Mouse (Mus musculus) ES-E14 (cell line): ENCODE results near the gene Usp7.

Experiments
- CHD2 ChIP-seq: IDR thresholded peaks from 2 replicates; pipeline ENCODE4 v1.6.1; 2014; ENCODE audit warnings: mild to moderate bottlenecking, low read depth, low read length, inconsistent platforms
- HCFC1 ChIP-seq: IDR thresholded peaks from 2 replicates; pipeline ENCODE4 v1.6.1; 2012; ENCODE audit warnings: low read length, inconsistent platforms, borderline replicate concordance; ENCODE audit not compliant: insufficient read depth
- MAFK ChIP-seq: IDR thresholded peaks from 2 replicates; pipeline ENCODE4 v1.6.1; 2014; ENCODE audit warnings: mild to moderate bottlenecking, low read depth, low read length, inconsistent platforms; ENCODE audit not compliant: insufficient read depth
- ZC3H11A ChIP-seq: IDR thresholded peaks from 2 replicates; pipeline ENCODE4 v1.6.1; 2012; ENCODE audit warnings: low read depth, mild to moderate bottlenecking, inconsistent platforms, low read length, borderline replicate concordance
- ZNF384 ChIP-seq: IDR thresholded peaks from 2 replicates; pipeline ENCODE4 v1.6.1; 2012; ENCODE audit warnings: low read depth, low read length, inconsistent platforms

DNA sequence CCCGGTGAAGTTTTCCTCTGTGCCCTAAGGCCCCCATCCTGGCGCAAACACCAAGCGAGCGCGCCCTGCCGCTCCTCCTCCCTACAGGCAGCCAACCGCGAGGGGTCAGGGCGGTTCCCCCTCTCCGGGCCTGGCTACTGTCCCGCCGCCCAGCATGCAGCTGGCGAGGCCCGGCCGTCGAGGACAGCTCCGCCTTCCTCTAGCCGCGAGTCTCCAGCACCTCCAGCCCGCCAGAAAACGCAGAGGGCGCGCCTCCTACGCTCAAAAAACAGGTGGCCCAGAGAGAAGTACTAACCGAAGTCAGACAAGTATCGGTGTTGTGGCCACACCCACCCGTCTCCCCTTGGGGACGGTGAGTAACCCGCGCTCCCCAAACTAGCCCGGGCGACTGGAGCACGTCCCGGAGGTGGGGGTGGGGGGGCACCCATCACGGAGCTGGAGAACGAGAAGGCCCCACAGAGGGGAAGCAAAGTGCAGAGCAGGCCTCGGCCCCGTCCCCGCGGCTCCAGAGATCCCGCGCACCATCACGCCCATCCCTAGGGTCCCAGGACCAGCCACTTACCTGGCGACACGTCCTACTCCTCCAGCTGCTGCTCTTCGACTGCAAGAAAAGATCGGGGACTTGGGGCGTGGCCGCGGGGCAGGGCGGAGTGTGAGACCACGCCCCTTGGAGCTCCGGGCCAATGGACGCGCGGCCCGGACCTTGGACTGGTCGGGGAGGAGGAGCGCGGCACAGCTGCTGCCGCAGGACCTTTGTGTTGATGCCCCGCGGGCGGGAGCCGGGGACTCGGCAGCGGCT is 120.4 kb downstream of the Usp7 start, which contains the start of gene Carhsp1:
- TF ChIP-seq ZC3H11A (no peak), HCFC1 (peak; percentile 25; the same call in 1 of the 2 replicates), CHD2 (no peak), MAFK (no peak), ZNF384 (no peak)
